Mouse (Mus musculus) forebrain, embryonic 13.5 days (tissue): Measurements from ENCODE around the gene Olfr921. TPM values are rescaled to one million over a fixed set of nuclear protein-coding genes. Genes with fewer than 3 reads are reported as not detected.

Experiments used
- ATAC-seq: fragments of 200-750 bp; cut with Nextera tagmentation; 2 replicates; pipeline ENCODE4 v1.8.0; 2017
- H3K27ac ChIP-seq: fragments of 300-500 bp; sonication (generic); 2 replicates; pipeline ENCODE4 v1.5.1; 2015; ENCODE audit warnings: inconsistent platforms, mild to moderate bottlenecking, moderate library complexity
- H3K27me3 ChIP-seq: fragments of 300-500 bp; sonication (generic); 2 replicates; pipeline ENCODE4 v1.6.1; 2015; ENCODE audit warnings: mild to moderate bottlenecking, inconsistent platforms
- H3K36me3 ChIP-seq: fragments of 300-500 bp; sonication (generic); 2 replicates; pipeline ENCODE4 v1.6.1; 2015; ENCODE audit warnings: mild to moderate bottlenecking, inconsistent platforms; ENCODE audit not compliant: poor library complexity, severe bottlenecking
- H3K4me1 ChIP-seq: fragments of 300-500 bp; sonication (generic); 2 replicates; pipeline ENCODE4 v1.6.1; 2015; ENCODE audit warnings: inconsistent platforms
- H3K4me2 ChIP-seq: fragments of 300-500 bp; sonication (generic); 2 replicates; pipeline ENCODE4 v1.6.1; 2015; ENCODE audit warnings: inconsistent platforms, mild to moderate bottlenecking, moderate library complexity
- H3K4me3 ChIP-seq: fragments of 300-500 bp; sonication (generic); 2 replicates; pipeline ENCODE4 v1.5.1; 2015; ENCODE audit warnings: mild to moderate bottlenecking, inconsistent platforms
- H3K9ac ChIP-seq: fragments of 300-500 bp; sonication (generic); 2 replicates; pipeline ENCODE4 v1.6.1; 2015; ENCODE audit warnings: mild to moderate bottlenecking, inconsistent platforms
- H3K9me3 ChIP-seq: fragments of 300-500 bp; sonication (generic); replicated peaks from 2 replicates; pipeline ENCODE4 v1.6.1; 2016; ENCODE audit warnings: inconsistent platforms
- WGBS: fragments of 180-500 bp; shearing (Covaris S2); methylation state at CpG from one replicate; pipeline ENCODE4 v1.1.7; 2015; 5-methylcytosine and 5-hydroxymethylcytosine counted together
- polyA plus RNA-seq: library from polyadenylated mRNA; unstranded; fragments of >200 nt; fragmentation: Nextera tagmentation; extraction: Ambion mirVana; gene quantifications from 2 replicates; pipeline ENCODE4 v1.2.1, GENCODE M21; 2015

The Olfr921 gene
- polyA plus RNA-seq, result not detected in 2 replicates

DNA sequence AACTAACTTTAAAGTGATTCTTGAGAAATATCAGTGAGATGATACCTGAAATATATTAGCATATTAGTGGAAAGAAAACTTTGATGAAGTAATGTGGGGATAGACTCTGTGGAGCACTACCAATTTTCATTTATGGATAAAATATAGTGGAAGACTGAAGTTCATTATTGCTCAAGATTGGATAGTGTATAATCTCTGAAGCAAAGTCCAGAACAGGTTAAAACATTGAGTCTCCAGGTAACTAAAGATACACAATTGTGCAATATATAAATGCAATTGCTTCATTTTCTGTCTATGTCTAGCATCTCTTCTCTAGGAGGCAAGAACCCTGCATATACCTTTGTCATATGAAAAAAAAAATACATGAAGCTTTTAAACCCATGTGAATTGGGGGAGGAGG is at the start of gene Olfr921:
Olfr921 (plus strand) TSS at position 301 of the 400 bp plus-strand sequence.
- no peak for ATAC-seq
- Histone ChIP-seq H3K27ac (no peak within 1 kb of the TSS), H3K4me2 (no peak within 1 kb of the TSS), H3K36me3 (no peaks in the 10 kb centered on the region), H3K9ac (no peak within 1 kb of the TSS), H3K9me3 (no peaks in the 10 kb centered on the region), H3K4me3 (no peak within 1 kb of the TSS), H3K4me1 (no peaks in the 10 kb centered on the region), H3K27me3 (no peaks in the 10 kb centered on the region)

DNA sequence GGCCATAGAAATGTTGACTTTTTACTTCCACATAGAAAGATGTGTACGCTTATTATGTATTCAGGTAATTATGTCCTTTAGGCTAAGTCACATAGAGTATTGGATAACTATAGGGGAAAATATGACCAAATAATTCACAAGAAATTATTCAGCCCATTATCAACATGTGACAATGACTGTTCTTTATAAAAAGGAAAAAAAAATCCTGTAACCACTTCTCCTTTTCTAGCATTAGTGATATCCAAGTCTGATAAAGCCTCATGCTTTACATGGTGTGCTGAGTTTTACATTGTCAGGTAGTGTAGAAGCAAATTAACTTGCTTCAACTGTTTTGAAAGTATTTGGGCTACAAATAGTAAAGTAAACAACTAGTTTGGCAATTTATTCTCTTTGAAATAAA is 48.8 kb upstream of the Olfr921 start:
- no peak for ATAC-seq
- Histone ChIP-seq H3K4me2 (no peak overlapping the region), H3K4me1 (0 out of 2 replicates have a peak, but pooled peaks cover 3% of the 10 kb centered on the region), H3K9ac (no peak overlapping the region), H3K4me3 (no peak overlapping the region), H3K27ac (no peak overlapping the region), H3K9me3 (no peaks in the 10 kb centered on the region), H3K27me3 (no peaks in the 10 kb centered on the region), H3K36me3 (no peaks in the 10 kb centered on the region)
- WGBS, result 89% methylated on average over 1 of the region's 1 CpGs

DNA sequence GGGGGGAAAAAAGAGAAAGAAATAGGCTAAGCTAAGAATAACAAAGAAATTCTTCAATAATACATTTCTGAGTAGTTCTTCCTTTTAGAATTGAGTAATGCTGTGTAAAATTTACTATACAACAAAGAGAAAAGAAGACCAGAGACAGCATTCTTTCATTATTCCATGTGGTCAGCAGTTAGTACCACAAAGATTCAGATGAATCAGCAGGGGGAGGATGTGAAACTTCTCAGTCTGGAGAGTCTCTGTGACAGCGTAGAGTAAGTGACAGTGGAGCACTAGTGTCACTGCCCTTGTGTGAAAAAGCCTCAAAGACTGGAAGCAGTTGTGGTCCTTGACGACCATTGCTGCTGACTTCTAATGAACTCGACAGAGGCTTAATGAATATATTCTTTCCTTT is 44.6 kb upstream of the Olfr921 start:
- no peaks in the 10 kb centered on the region for H3K27me3 ChIP-seq
- H3K4me1 ChIP-seq, result no peaks in the 10 kb centered on the region
- H3K36me3 ChIP-seq, result no peaks in the 10 kb centered on the region
- no peak overlapping the region for H3K9ac ChIP-seq
- 79% methylated on average over 3 of the region's 3 CpGs for WGBS
- no peaks in the 10 kb centered on the region for H3K9me3 ChIP-seq
- H3K27ac ChIP-seq, result no peak overlapping the region
- no peak overlapping the region for H3K4me2 ChIP-seq
- no peak overlapping the region for H3K4me3 ChIP-seq
- ATAC-seq, result no peak

DNA sequence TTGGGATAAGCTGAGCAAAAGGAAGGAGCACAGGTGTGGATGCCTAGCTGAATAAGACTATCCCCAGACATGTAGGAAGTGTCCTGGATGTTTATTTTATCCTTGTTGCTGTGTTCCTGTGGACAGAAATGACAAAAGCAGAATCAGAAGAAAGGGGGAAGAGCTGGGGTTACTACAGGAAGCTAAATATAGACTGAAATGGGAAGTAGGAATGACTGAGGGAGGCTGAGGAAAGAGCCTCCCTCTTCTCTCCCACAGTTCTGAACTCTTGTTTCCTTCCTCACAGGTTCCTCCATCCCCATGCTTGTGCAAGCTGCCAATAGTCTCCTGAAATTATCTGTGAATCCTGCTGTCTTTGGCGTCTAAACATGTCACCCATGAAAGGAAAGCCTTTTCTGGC is 31.5 kb upstream of the Olfr921 start:
- Histone ChIP-seq H3K9ac (no peak overlapping the region), H3K36me3 (no peaks in the 10 kb centered on the region)
- 91% methylated on average over 1 of the region's 1 CpGs for WGBS

DNA sequence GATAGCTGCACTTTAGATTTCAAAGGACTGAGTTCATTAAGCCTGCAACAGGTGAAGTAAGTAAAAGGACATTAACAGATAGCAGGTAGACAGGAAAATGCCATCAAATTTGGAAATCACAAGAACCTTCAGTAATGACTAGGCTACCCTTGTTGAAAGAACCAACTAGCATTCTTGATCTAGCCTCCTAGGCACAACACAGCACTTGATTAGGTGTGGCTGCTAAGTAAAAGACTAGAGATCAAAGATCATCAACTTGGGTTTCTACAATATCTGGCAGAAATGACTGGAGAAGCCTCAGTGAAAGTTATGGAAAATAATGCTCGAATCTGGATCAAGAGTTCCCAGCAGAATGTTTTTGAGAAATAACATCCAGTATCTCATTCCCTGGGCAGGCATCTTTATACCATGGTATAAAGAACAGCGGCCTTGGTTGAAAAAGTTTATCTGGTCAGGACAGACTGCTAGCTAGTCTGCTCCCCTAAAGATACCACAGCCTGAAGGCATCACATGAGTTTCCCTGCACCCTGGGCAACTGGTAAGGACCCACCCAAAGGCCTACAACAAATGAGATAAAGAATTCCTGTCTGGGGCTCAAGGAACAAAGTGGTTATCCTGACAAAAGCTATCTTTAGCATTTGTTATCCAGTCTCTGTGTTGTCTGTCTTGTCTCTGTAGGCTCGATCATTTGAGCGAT is 28.1 kb upstream of the Olfr921 start:
- no peaks in the 10 kb centered on the region for H3K9me3 ChIP-seq
- H3K36me3 ChIP-seq, result no peaks in the 10 kb centered on the region
- no peak for ATAC-seq
- H3K4me3 ChIP-seq, result no peak overlapping the region
- H3K4me2 ChIP-seq, result no peak overlapping the region
- no peak overlapping the region for H3K9ac ChIP-seq
- H3K4me1 ChIP-seq, result no peaks in the 10 kb centered on the region
- WGBS, result 94% methylated on average over 4 of the region's 4 CpGs
- no peaks in the 10 kb centered on the region for H3K27me3 ChIP-seq
- H3K27ac ChIP-seq, result no peak overlapping the region

More for the DNA sequence above, 31.5 kb upstream of the Olfr921 start:
- no peaks in the 10 kb centered on the region for H3K27me3 ChIP-seq
- ATAC-seq, result no peak
- no peak overlapping the region for H3K27ac ChIP-seq
- H3K4me3 ChIP-seq, result no peak overlapping the region
- H3K4me1 ChIP-seq, result no peaks in the 10 kb centered on the region
- H3K4me2 ChIP-seq, result no peak overlapping the region
- no peaks in the 10 kb centered on the region for H3K9me3 ChIP-seq

DNA sequence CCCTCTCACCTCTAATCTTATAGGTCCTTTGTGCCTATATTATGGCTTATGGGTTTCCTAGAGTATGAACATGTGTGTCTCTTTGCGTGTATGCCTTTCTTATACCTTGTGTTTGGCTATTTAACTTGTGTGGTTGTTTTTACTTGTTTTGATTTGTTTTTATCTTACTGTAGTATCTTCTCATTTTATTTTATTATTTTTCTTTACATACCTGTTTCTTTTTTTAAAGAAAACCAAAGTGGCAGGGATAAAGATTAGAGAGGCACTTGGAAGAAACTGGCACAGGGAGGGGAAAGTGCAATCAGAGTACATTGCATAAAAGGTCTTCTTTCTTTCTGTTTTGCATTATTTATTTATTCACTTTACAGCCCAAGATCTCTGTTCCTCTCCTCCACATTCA is 20.9 kb upstream of the Olfr921 start, which contains the start of gene Olfr920:
Olfr920 (plus strand) TSS at position 301 of the 400 bp plus-strand sequence.
- 87% methylated on average over 1 of the region's 1 CpGs for WGBS
- Histone ChIP-seq H3K27ac (no peak within 1 kb of the TSS), H3K9ac (no peak within 1 kb of the TSS)

GRCm38 (mm10) chr9:38792689-38793088 is 19.8 kb downstream of the Olfr921 start:
- WGBS, result 86% methylated on average over 2 of the region's 2 CpGs
- no peak overlapping the region for H3K4me2 ChIP-seq
- no peaks in the 10 kb centered on the region for H3K9me3 ChIP-seq
- H3K27ac ChIP-seq, result no peak overlapping the region
- H3K27me3 ChIP-seq, result no peaks in the 10 kb centered on the region
- no peak overlapping the region for H3K4me3 ChIP-seq
- H3K36me3 ChIP-seq, result no peaks in the 10 kb centered on the region
- no peak overlapping the region for H3K9ac ChIP-seq
- no peaks in the 10 kb centered on the region for H3K4me1 ChIP-seq
- ATAC-seq, result no peak

More for the DNA sequence above, 20.9 kb upstream of the Olfr921 start, which contains the start of gene Olfr920:
- Histone ChIP-seq H3K4me2 (no peak within 1 kb of the TSS), H3K9me3 (no peaks in the 10 kb centered on the region), H3K27me3 (no peaks in the 10 kb centered on the region), H3K4me1 (no peaks in the 10 kb centered on the region), H3K36me3 (no peaks in the 10 kb centered on the region), H3K4me3 (no peak within 1 kb of the TSS)
- ATAC-seq, result no peak

DNA sequence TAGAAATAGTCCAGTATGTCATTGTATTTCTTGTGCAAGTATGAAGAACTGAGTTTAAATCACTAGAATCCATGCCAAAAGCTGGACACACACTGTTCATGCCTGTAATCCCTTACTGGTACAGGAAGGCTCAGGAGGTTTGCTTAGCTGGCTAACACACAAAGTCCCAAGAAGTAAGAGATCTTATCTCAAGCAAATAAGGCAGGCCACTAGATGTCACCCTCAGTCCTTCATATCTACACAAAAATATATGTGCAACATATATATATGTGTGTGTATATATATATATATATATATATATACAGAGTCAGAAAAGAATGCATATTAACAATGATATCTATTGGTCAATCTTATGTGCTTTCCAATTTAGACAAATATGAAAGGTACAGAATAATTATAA is 32.8 kb downstream of the Olfr921 start:
- H3K9ac ChIP-seq, result no peak overlapping the region
- H3K9me3 ChIP-seq, result no peaks in the 10 kb centered on the region
- no peak overlapping the region for H3K27ac ChIP-seq
- H3K36me3 ChIP-seq, result no peaks in the 10 kb centered on the region
- no peaks in the 10 kb centered on the region for H3K27me3 ChIP-seq
- no peak overlapping the region for H3K4me3 ChIP-seq
- no peak overlapping the region for H3K4me2 ChIP-seq
- ATAC-seq, result no peak
- no peaks in the 10 kb centered on the region for H3K4me1 ChIP-seq

GRCm38 (mm10) chr9:38814314-38814713 is 41.4 kb downstream of the Olfr921 start, which contains the start of gene Olfr922:
Gene Olfr922 (plus strand): TSS chr9:38814614.
- no peaks in the 10 kb centered on the region for H3K36me3 ChIP-seq
- no peak within 1 kb of the TSS for H3K4me2 ChIP-seq
- H3K9ac ChIP-seq, result no peak within 1 kb of the TSS
- no peaks in the 10 kb centered on the region for H3K27me3 ChIP-seq
- WGBS, result 70% methylated on average over 2 of the region's 2 CpGs
- ATAC-seq, result no peak
- no peak within 1 kb of the TSS for H3K27ac ChIP-seq
- no peak within 1 kb of the TSS for H3K4me3 ChIP-seq
- H3K9me3 ChIP-seq, result no peaks in the 10 kb centered on the region
- no peaks in the 10 kb centered on the region for H3K4me1 ChIP-seq

DNA sequence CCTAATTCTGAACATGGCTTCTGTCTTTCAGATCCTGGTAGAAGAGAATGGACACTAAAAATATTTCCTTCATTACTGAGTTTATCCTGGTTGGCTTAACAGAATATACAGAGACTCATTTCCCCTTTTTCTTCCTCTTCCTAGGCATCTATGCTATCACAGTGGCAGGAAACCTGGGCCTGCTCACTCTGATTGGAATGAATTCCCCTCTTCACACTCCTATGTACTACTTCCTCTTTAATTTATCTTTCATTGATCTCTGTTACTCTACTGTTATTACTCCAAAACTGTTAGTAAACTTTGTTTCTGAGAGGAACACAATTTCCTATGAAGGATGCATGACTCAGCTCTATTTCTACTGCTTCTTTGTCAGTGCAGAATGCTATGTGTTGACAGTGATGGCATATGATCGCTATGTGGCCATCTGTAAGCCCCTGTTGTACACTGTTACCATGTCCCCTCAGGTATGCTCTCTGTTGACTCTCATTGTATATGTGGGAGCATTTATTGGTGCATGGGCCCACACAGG is 42.7 kb downstream of the Olfr921 start:
- H3K9ac ChIP-seq, result no peak overlapping the region
- 89% methylated on average over 1 of the region's 1 CpGs for WGBS
- no peaks in the 10 kb centered on the region for H3K27me3 ChIP-seq
- no peaks in the 10 kb centered on the region for H3K36me3 ChIP-seq
- no peaks in the 10 kb centered on the region for H3K4me1 ChIP-seq
- no peak overlapping the region for H3K4me3 ChIP-seq
- ATAC-seq, result no peak
- H3K9me3 ChIP-seq, result no peaks in the 10 kb centered on the region
- no peak overlapping the region for H3K27ac ChIP-seq
- no peak overlapping the region for H3K4me2 ChIP-seq

DNA sequence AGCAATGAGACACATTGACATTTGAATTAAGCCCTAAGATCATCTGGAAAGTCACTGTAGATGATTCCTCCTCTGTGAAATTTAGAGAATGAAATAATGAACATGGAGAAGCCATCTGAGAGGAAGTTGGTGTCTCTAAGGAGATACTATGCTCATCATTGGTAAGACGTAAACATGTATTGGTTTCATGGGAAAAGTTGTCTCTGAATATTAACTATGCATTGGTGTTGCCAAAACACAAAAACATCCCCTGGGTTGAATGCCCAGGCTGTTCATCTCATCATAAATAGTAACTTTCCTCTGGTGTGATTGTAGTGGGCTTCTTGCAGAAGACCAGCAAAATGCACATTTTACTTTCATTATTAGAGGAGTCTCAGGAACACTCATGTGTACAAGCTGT is 53.4 kb downstream of the Olfr921 start, which contains the start of gene Olfr923:
Olfr923 (plus strand) TSS at position 301 of the 400 bp plus-strand sequence.
- no peaks in the 10 kb centered on the region for H3K4me1 ChIP-seq
- H3K9me3 ChIP-seq, result no peaks in the 10 kb centered on the region
- no peaks in the 10 kb centered on the region for H3K36me3 ChIP-seq
- ATAC-seq, result no peak
- WGBS, result 100% methylated on average over 1 of the region's 1 CpGs
- H3K4me2 ChIP-seq, result no peak within 1 kb of the TSS
- no peak within 1 kb of the TSS for H3K9ac ChIP-seq
- no peak within 1 kb of the TSS for H3K4me3 ChIP-seq
- no peak within 1 kb of the TSS for H3K27ac ChIP-seq
- no peaks in the 10 kb centered on the region for H3K27me3 ChIP-seq
